Mouse (Mus musculus): Measurements from ENCODE around the gene Galnt7. TPM values are rescaled to one million over a fixed set of nuclear protein-coding genes. Genes with fewer than 3 reads are reported as not detected.

Gene Galnt7
- polyA plus RNA-seq, 1 experiment: 8.2 TPM

- DNase-seq (ENCODE audit: low read depth): no peak
- TF ChIP-seq POLR2A (IDR thresholded peaks at IDR 0.05; ENCODE audit: borderline replicate concordance, extremely low read depth, insufficient read depth, insufficient read length, poor library complexity, severe bottlenecking) (no peak), CTCF (IDR thresholded peaks at IDR 0.05; ENCODE audit: borderline replicate concordance, extremely low read depth, insufficient read depth, insufficient read length) (no peak)
These were observed 24.7 kb downstream of the Galnt7 start for GRCm38 (mm10) chr8:57627946-57628786.

GRCm38 (mm10) chr8:57623955-57624354, 28.9 kb downstream of the Galnt7 start:
- TF ChIP-seq CTCF (IDR thresholded peaks at IDR 0.05; ENCODE audit: borderline replicate concordance, extremely low read depth, insufficient read depth, insufficient read length) (no peak), POLR2A (IDR thresholded peaks at IDR 0.05; ENCODE audit: borderline replicate concordance, extremely low read depth, insufficient read depth, insufficient read length, poor library complexity, severe bottlenecking) (no peak)
- DNase-seq (ENCODE audit: low read depth): no peak

GRCm38 (mm10) chr8:57623051-57623450, 29.8 kb downstream of the Galnt7 start:
- no peak for DNase-seq (ENCODE audit: low read depth)
- no peak for TF ChIP-seq CTCF (IDR thresholded peaks at IDR 0.05; ENCODE audit: borderline replicate concordance, extremely low read depth, insufficient read depth, insufficient read length)
- TF ChIP-seq POLR2A (IDR thresholded peaks at IDR 0.05; ENCODE audit: borderline replicate concordance, extremely low read depth, insufficient read depth, insufficient read length, poor library complexity, severe bottlenecking): no peak

- TF ChIP-seq CTCF (IDR thresholded peaks at IDR 0.05; ENCODE audit: borderline replicate concordance, extremely low read depth, insufficient read depth, insufficient read length) (no peak), POLR2A (IDR thresholded peaks at IDR 0.05; ENCODE audit: borderline replicate concordance, extremely low read depth, insufficient read depth, insufficient read length, poor library complexity, severe bottlenecking) (no peak)
- DNase-seq (ENCODE audit: low read depth): no peak
These were observed 35.9 kb downstream of the Galnt7 start for GRCm38 (mm10) chr8:57616965-57617364.

- TF ChIP-seq POLR2A (IDR thresholded peaks at IDR 0.05; ENCODE audit: borderline replicate concordance, extremely low read depth, insufficient read depth, insufficient read length, poor library complexity, severe bottlenecking) (no peak), CTCF (IDR thresholded peaks at IDR 0.05; ENCODE audit: borderline replicate concordance, extremely low read depth, insufficient read depth, insufficient read length) (no peak)
- DNase-seq (ENCODE audit: low read depth): peak; percentile 29
These were observed 37.7 kb downstream of the Galnt7 start for GRCm38 (mm10) chr8:57615016-57615657.

GRCm38 (mm10) chr8:57611419-57611977, 41.3 kb downstream of the Galnt7 start:
- no peak for DNase-seq (ENCODE audit: low read depth)
- TF ChIP-seq CTCF (IDR thresholded peaks at IDR 0.05; ENCODE audit: borderline replicate concordance, extremely low read depth, insufficient read depth, insufficient read length) (no peak), POLR2A (IDR thresholded peaks at IDR 0.05; ENCODE audit: borderline replicate concordance, extremely low read depth, insufficient read depth, insufficient read length, poor library complexity, severe bottlenecking) (no peak)

- DNase-seq (ENCODE audit: low read depth): peak; percentile 68
These were observed 42.0 kb downstream of the Galnt7 start for GRCm38 (mm10) chr8:57610706-57611418.

GRCm38 (mm10) chr8:57602511-57602910, 50.3 kb downstream of the Galnt7 start:
- no peak for DNase-seq (ENCODE audit: low read depth)
- TF ChIP-seq CTCF (IDR thresholded peaks at IDR 0.05; ENCODE audit: borderline replicate concordance, extremely low read depth, insufficient read depth, insufficient read length) (no peak), POLR2A (IDR thresholded peaks at IDR 0.05; ENCODE audit: borderline replicate concordance, extremely low read depth, insufficient read depth, insufficient read length, poor library complexity, severe bottlenecking) (no peak)

More at GRCm38 (mm10) chr8:57610706-57611418, 42.0 kb downstream of the Galnt7 start:
- TF ChIP-seq POLR2A (IDR thresholded peaks at IDR 0.05; ENCODE audit: borderline replicate concordance, extremely low read depth, insufficient read depth, insufficient read length, poor library complexity, severe bottlenecking): no peak
- TF ChIP-seq CTCF (IDR thresholded peaks at IDR 0.05; ENCODE audit: borderline replicate concordance, extremely low read depth, insufficient read depth, insufficient read length): no peak

GRCm38 (mm10) chr8:57601987-57602418, 50.8 kb downstream of the Galnt7 start:
- TF ChIP-seq CTCF (IDR thresholded peaks at IDR 0.05; ENCODE audit: borderline replicate concordance, extremely low read depth, insufficient read depth, insufficient read length): no peak
- no peak for TF ChIP-seq POLR2A (IDR thresholded peaks at IDR 0.05; ENCODE audit: borderline replicate concordance, extremely low read depth, insufficient read depth, insufficient read length, poor library complexity, severe bottlenecking)

GRCm38 (mm10) chr8:57599813-57600555, 52.8 kb downstream of the Galnt7 start:
- TF ChIP-seq POLR2A (IDR thresholded peaks at IDR 0.05; ENCODE audit: borderline replicate concordance, extremely low read depth, insufficient read depth, insufficient read length, poor library complexity, severe bottlenecking): no peak
- no peak for TF ChIP-seq CTCF (IDR thresholded peaks at IDR 0.05; ENCODE audit: borderline replicate concordance, extremely low read depth, insufficient read depth, insufficient read length)
- DNase-seq (ENCODE audit: low read depth): no peak

More at GRCm38 (mm10) chr8:57601987-57602418, 50.8 kb downstream of the Galnt7 start:
- DNase-seq (ENCODE audit: low read depth): no peak

Data from brain, embryonic 14.5 days (tissue).